Mouse (Mus musculus): ENCODE data around the gene Zcwpw1. TPM values are rescaled to one million over a fixed set of nuclear protein-coding genes. Genes with fewer than 3 reads are reported as not detected.

Gene Zcwpw1
- polyA plus RNA-seq, 1 experiment from 2014 or later = 2.4 TPM

- 0 out of 2 replicates have a peak overlapping the region, but pooled peaks have one; percentile 26 for H3K27ac ChIP-seq (ENCODE audit: low read length)
- H3K27me3 ChIP-seq (replicated peaks; ENCODE audit: insufficient read depth, low read length) = no peaks in the 10 kb centered on the region
- H3K36me3 ChIP-seq (ENCODE audit: insufficient read depth, low read length) = peaks cover 7% of the 10 kb centered on the region; the same call in 1 of the 2 replicates
- TF ChIP-seq CTCF (IDR thresholded peaks at IDR 0.05) (no peak), EP300 (IDR thresholded peaks at IDR 0.05) (no peak)
- 94% methylated on average over 2 of the region's 2 CpGs for WGBS
- H3K9me3 ChIP-seq (ENCODE audit: low read length) = no peaks in the 10 kb centered on the region
- no peak overlapping the region for H3K4me2 ChIP-seq (replicated peaks; ENCODE audit: low read depth, low read length)
- DNase-seq (ENCODE audit: low spot score) (no peak), ATAC-seq (no peak)
- H3K4me1 ChIP-seq (ENCODE audit: insufficient read depth, low read depth, low read length) = peaks cover 8% of the 10 kb centered on the region; the same call in 1 of the 2 replicates
- no peak overlapping the region for H3K4me3 ChIP-seq (ENCODE audit: low read depth, low read length)
- no peak overlapping the region for H3K9ac ChIP-seq (replicated peaks; ENCODE audit: low read depth)
Measured at GRCm38 (mm10) chr5:137775587-137776290, 11.9 kb upstream of the Zcwpw1 start.

DNA sequence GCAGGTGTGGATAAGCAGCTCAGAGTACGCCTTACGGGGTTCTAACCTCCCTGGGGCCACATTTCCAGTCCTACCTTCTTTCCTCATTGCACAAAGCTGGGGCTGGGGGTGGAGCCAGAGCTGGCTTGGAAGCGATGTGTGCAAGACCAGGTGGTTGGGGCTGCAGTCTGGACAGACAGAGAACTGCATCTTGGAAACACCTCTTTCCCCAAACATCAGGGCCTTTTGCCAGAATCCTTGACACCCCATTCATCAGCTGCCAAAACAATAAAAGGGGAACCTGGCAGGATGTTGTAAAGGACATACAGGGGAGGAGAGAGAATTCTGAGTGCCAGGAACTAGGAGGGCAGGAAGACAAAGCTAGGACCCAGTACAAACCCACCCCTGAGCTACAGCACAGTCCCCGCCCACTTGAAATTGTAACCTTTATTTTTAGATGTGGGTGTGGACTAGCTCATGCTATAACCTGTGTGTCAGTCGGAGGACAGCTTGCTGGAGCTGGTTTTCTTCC, 11.1 kb upstream of the Zcwpw1 start:
- 17% methylated on average over 5 of the region's 5 CpGs for WGBS
- Histone ChIP-seq H3K4me2 (replicated peaks; ENCODE audit: low read depth, low read length) (no peak overlapping the region), H3K27ac (ENCODE audit: low read length) (0 out of 2 replicates have a peak overlapping the region, but pooled peaks have one; percentile 26), H3K4me1 (ENCODE audit: insufficient read depth, low read depth, low read length) (peaks cover 8% of the 10 kb centered on the region; the same call in 1 of the 2 replicates), H3K27me3 (replicated peaks; ENCODE audit: insufficient read depth, low read length) (no peaks in the 10 kb centered on the region), H3K9ac (replicated peaks; ENCODE audit: low read depth) (no peak overlapping the region), H3K4me3 (ENCODE audit: low read depth, low read length) (no peak overlapping the region), H3K36me3 (ENCODE audit: insufficient read depth, low read length) (peaks cover 11% of the 10 kb centered on the region; the same call in 1 of the 2 replicates), H3K9me3 (ENCODE audit: low read length) (no peaks in the 10 kb centered on the region)
- peak; percentile 77 for DNase-seq (ENCODE audit: low spot score)
- TF ChIP-seq CTCF (IDR thresholded peaks at IDR 0.05) (no peak; the same call in 1 of the 2 replicates), EP300 (IDR thresholded peaks at IDR 0.05) (peak; percentile 21; the same call in 1 of the 2 replicates)
- ATAC-seq = peak; percentile 48

DNA sequence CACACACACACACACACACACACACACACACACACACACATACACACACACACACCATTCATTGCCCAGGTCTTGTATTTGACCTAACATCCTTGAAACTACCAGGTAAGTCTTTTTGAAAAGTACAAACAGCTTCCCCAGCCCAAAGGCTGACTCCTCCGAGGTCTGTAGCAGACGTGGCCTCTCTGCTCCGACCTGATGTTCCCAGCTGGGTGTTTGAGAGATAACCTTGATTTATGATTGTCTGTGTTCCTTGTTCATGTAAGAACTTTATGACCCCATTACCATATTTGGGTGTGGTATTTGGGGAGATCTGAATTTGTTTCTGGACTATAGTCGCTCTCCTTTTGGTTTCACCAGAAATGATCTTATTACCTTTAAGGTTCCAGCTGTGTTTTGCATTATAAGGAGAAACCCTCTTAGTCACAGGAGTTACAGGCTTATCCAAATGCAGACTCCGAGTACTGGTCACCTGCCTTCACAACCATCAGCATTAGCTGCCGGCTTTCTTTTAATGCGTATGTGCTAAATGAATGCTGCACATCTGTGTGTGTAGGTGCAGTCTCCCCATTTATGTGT, 10.2 kb upstream of the Zcwpw1 start:
- TF ChIP-seq CTCF (IDR thresholded peaks at IDR 0.05) = no peak
- TF ChIP-seq EP300 (IDR thresholded peaks at IDR 0.05) = no peak
- Histone ChIP-seq H3K27me3 (replicated peaks; ENCODE audit: insufficient read depth, low read length) (no peaks in the 10 kb centered on the region), H3K27ac (ENCODE audit: low read length) (no peak overlapping the region), H3K9me3 (ENCODE audit: low read length) (no peaks in the 10 kb centered on the region), H3K4me2 (replicated peaks; ENCODE audit: low read depth, low read length) (no peak overlapping the region), H3K4me1 (ENCODE audit: insufficient read depth, low read depth, low read length) (peaks cover 8% of the 10 kb centered on the region; the same call in 1 of the 2 replicates), H3K4me3 (ENCODE audit: low read depth, low read length) (no peak overlapping the region), H3K9ac (replicated peaks; ENCODE audit: low read depth) (no peak overlapping the region), H3K36me3 (ENCODE audit: insufficient read depth, low read length) (peaks cover 17% of the 10 kb centered on the region; the same call in 1 of the 2 replicates)
- no peak for DNase-seq (ENCODE audit: low spot score)
- 70% methylated on average over 7 of the region's 7 CpGs for WGBS
- no peak for ATAC-seq

DNA sequence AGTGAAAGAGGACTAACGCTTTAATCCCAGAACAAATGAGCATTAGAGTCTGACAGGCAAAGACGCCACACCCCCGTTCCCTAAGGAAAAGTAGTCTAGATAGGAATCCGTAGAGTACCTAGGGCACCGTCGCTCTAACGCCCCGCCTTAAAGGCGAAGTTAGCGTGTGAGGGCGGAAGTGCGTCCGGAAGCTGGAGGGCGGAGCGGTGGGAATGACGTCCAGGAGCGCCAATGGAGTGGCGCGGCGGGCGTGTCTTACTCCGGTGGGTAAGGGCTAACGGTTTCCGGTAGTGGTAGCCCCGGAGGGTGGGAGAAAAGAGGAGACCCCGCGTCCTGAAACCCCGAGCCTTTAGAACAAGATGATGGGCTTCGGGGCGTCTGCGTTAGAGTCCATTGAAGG, 9.0 kb upstream of the Zcwpw1 start, which contains the start of gene Ppp1r35:
Gene Ppp1r35 (plus strand): TSS at position 215 of the 400 bp plus-strand sequence.
- no peaks in the 10 kb centered on the region for H3K9me3 ChIP-seq (ENCODE audit: low read length)
- peak within 1 kb of the TSS; percentile 90 for H3K27ac ChIP-seq (ENCODE audit: low read length)
- TF ChIP-seq EP300 (IDR thresholded peaks at IDR 0.05) = no peak
- no peak for TF ChIP-seq CTCF (IDR thresholded peaks at IDR 0.05)
- 0% methylated on average over 30 of the region's 31 CpGs for WGBS
- H3K4me1 ChIP-seq (ENCODE audit: insufficient read depth, low read depth, low read length) = peaks cover 13% of the 10 kb centered on the region; the same call in 1 of the 2 replicates
- ATAC-seq (peak; percentile 96), DNase-seq (ENCODE audit: low spot score) (peak; percentile 98)
- H3K4me3 ChIP-seq (ENCODE audit: low read depth, low read length) = peak within 1 kb of the TSS; percentile 99
- peaks cover 17% of the 10 kb centered on the region for H3K36me3 ChIP-seq (ENCODE audit: insufficient read depth, low read length)
- H3K9ac ChIP-seq (replicated peaks; ENCODE audit: low read depth) = peak within 1 kb of the TSS; percentile 81
- peak within 1 kb of the TSS; percentile 97 for H3K4me2 ChIP-seq (replicated peaks; ENCODE audit: low read depth, low read length)
- no peaks in the 10 kb centered on the region for H3K27me3 ChIP-seq (replicated peaks; ENCODE audit: insufficient read depth, low read length)

- H3K4me3 ChIP-seq (ENCODE audit: low read depth, low read length) = peak overlapping the region; percentile 99
- H3K4me1 ChIP-seq (ENCODE audit: insufficient read depth, low read depth, low read length) = peaks cover 20% of the 10 kb centered on the region; the same call in 1 of the 2 replicates
- TF ChIP-seq EP300 (IDR thresholded peaks at IDR 0.05) = no peak
- 0 out of 2 replicates have a peak, but pooled peaks have one; percentile 12 for TF ChIP-seq CTCF (IDR thresholded peaks at IDR 0.05)
- peaks cover 17% of the 10 kb centered on the region for H3K36me3 ChIP-seq (ENCODE audit: insufficient read depth, low read length)
- peak overlapping the region; percentile 90 for H3K27ac ChIP-seq (ENCODE audit: low read length)
- DNase-seq (ENCODE audit: low spot score) (peak; percentile 28), ATAC-seq (peak; percentile 37)
- no peaks in the 10 kb centered on the region for H3K9me3 ChIP-seq (ENCODE audit: low read length)
- no peaks in the 10 kb centered on the region for H3K27me3 ChIP-seq (replicated peaks; ENCODE audit: insufficient read depth, low read length)
- peak overlapping the region; percentile 97 for H3K4me2 ChIP-seq (replicated peaks; ENCODE audit: low read depth, low read length)
- H3K9ac ChIP-seq (replicated peaks; ENCODE audit: low read depth) = peak overlapping the region; percentile 81
- 1% methylated on average over 74 of the region's 83 CpGs for WGBS
Measured at GRCm38 (mm10) chr5:137779053-137779933, 8.3 kb upstream of the Zcwpw1 start.

Data from lung, postnatal 0 days (tissue).